Mouse (Mus musculus) lung, adult 10 weeks (tissue): Measurements from ENCODE around the gene Shq1. TPM values are rescaled to one million over a fixed set of nuclear protein-coding genes. Genes with fewer than 3 reads are reported as not detected.

Experiments
- polyA plus RNA-seq: library from polyadenylated mRNA; stranded (reverse); fragments of 350-450 nt; fragmentation: Illumina TruSeq; extraction: RNeasy Lipid Tissue Mini Kit (QIAGEN cat#74804); gene quantifications from one replicate; pipeline ENCODE4 v1.2.3, GENCODE M21; 2014; ENCODE audit warnings: low read depth, low replicate concordance; ENCODE audit not compliant: insufficient read depth

Shq1 gene
- polyA plus RNA-seq = 3.6 TPM

GRCm38 (mm10) chr6:100670880-100671344, at the start of gene Shq1:
Shq1 (minus strand) TSS chr6:100671157.

GRCm38 (mm10) chr6:100704574-100705365, 33.8 kb upstream of the Shq1 start, which contains the start of gene Gxylt2:
Gxylt2 (plus strand) TSS chr6:100704734.

Other genes with a start within 250 kb of the Shq1 start
- gene Gxylt2, start 33.6 kb upstream of the Shq1 start, polyA plus RNA-seq = 0.50 TPM
- gene Ppp4r2, start 162.5 kb upstream of the Shq1 start, polyA plus RNA-seq = 33.1 TPM